Mouse (Mus musculus): ENCODE measurements at regions not wholly inside any gene's neighbourhood (a gene's known extent, or its start where the extent isn't known, plus 50 kb on each side); places are given as distances from the start of the nearest gene placed in this dataset.

DNA sequence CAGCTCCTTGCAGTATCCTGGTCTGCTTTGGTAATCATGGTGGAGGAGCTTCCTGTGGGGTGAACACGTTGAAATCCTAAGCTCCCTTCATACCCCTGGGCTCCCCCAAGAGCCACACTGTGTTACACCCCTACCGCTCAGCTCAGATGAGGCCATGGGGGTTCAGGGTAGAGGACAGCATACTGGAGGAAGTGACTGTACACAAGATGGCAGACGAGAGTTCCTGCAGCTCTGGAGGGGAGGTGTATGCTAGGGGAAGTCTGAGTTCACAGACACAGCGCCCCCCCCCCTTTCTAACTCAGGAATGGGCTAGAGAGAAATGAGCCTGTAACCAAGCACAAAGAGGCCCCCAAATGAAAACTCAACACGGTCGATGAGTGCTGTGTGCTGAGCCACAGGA lies 231.9 kb downstream of the Foxo1 start:
- H3K4me2 ChIP-seq (replicated peaks), result no peak overlapping the region
- H3K36me3 ChIP-seq, result no peaks in the 10 kb centered on the region
- WGBS, result 81% methylated on average over 6 of the region's 6 CpGs
- H3K27ac ChIP-seq, result no peak overlapping the region
- H3K9me3 ChIP-seq, result no peaks in the 10 kb centered on the region
- no peak overlapping the region for H3K9ac ChIP-seq
- H3K4me3 ChIP-seq, result no peak overlapping the region
- H3K4me1 ChIP-seq, result 0 out of 2 replicates have a peak, but pooled peaks cover 3% of the 10 kb centered on the region
- no peak for ATAC-seq (ENCODE audit: low FRiP score, low read depth)
- 0 out of 2 replicates have a peak, but pooled peaks cover 3% of the 10 kb centered on the region for H3K27me3 ChIP-seq

DNA sequence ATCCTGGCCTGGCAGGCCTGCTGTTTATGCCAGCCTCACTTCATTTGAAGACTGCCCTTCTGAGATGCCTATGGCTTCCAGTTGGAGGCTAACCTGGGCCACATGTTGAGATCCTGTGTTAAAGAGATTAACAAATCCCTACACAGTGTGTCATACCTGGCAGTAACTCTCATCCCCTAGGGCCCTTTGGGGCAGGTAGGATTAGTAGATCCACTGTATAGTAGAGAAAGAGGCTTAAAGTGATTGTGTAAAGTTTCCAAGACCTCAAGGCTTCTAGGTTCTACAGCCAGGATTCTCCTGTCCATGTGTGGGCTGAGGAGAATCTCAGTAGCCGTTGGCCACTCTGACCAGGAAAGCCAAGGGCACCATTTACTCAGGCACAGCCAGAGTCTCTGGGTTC lies 231.4 kb downstream of the Foxo1 start:
- no peaks in the 10 kb centered on the region for H3K36me3 ChIP-seq
- H3K4me3 ChIP-seq, result no peak overlapping the region
- ATAC-seq (ENCODE audit: low FRiP score, low read depth), result no peak
- H3K27ac ChIP-seq, result no peak overlapping the region
- H3K4me2 ChIP-seq (replicated peaks), result no peak overlapping the region
- no peaks in the 10 kb centered on the region for H3K9me3 ChIP-seq
- no peak overlapping the region for H3K9ac ChIP-seq
- 0 out of 2 replicates have a peak, but pooled peaks cover 3% of the 10 kb centered on the region for H3K4me1 ChIP-seq
- WGBS, result 91% methylated on average over 1 of the region's 1 CpGs
- H3K27me3 ChIP-seq, result 0 out of 2 replicates have a peak, but pooled peaks cover 3% of the 10 kb centered on the region

DNA sequence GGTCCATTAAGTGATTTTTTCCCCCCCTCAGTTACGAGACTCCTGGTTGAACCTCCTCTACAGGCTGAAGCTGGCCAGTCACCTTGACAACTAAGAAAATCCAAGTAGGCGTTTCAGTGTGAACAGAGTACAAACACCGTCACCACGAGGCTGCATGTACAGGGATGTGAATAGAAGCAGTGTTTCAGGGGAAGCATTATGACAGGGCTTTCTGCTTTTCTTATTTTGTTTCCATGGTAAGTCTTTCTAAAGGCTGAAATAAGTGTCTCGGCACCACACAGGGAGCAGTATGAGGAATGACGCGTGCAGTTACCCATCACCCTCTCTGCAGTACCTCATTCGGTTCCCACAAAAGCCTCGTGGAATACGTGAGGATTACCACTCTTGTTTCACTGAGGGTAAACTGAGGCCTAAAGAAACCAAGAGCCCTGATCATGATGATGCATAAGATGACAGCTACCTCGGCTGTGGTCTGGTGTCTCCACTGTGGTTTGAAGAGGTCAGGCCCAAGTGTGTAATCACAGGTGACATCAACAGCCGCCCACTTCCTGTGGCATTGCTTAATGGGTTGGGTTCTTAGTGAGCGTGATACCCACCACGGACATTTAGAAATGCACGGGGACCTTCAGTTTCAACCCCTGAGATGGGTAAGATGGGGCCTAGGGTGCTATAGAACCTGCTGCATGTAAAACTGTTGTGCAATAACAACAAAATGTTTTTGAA lies 230.5 kb downstream of the Foxo1 start:
- no peaks in the 10 kb centered on the region for H3K36me3 ChIP-seq
- H3K9me3 ChIP-seq, result no peaks in the 10 kb centered on the region
- 86% methylated on average over 15 of the region's 15 CpGs for WGBS
- no peak overlapping the region for H3K4me2 ChIP-seq (replicated peaks)
- H3K4me3 ChIP-seq, result no peak overlapping the region
- ATAC-seq (ENCODE audit: low FRiP score, low read depth), result no peak
- H3K9ac ChIP-seq, result no peak overlapping the region
- 0 out of 2 replicates have a peak, but pooled peaks cover 3% of the 10 kb centered on the region for H3K4me1 ChIP-seq
- 0 out of 2 replicates have a peak, but pooled peaks cover 3% of the 10 kb centered on the region for H3K27me3 ChIP-seq
- no peak overlapping the region for H3K27ac ChIP-seq

DNA sequence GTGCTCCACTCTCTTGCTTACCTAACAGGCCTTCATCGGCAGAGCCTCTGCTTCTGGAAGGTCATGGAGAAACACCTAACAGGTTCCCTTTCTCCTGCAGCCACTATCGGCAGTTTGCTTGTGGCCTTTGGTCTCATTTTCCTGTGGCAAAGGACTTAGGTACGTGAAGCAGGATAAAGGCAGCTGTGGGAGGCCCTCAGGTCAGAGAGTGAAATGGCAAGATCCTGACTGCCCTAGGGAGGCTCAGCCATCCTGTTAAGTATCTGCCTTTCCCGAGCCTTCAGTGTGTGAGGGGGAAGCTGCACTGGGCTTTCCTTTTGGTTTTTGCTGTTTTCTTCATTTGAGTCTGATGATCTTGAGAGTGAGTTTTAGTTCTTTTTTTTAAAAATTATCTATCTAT lies 228.8 kb downstream of the Foxo1 start:
- no peak for ATAC-seq (ENCODE audit: low FRiP score, low read depth)
- WGBS, result 79% methylated on average over 4 of the region's 4 CpGs

DNA sequence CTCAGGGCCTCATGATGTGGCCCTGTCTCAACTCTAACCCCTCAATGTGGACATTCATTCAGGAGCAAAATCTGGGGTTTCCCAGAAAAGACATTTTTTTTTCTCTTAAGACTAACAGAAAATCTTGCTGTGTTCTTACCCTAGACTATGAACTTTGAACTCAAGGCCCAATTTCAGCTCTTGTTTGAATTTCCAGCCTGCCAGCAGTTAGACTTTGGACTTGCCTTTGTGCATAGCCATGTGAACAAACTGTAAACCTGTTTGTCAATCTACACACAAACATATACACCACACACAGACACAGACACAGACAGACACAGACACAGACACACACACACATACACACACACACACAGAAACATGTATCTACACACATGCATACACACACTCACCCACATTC lies 227.3 kb downstream of the Foxo1 start:
- ATAC-seq (ENCODE audit: low FRiP score, low read depth), result no peak
- H3K4me2 ChIP-seq (replicated peaks), result no peak overlapping the region
- no peaks in the 10 kb centered on the region for H3K27me3 ChIP-seq
- no peak overlapping the region for H3K27ac ChIP-seq
- H3K9ac ChIP-seq, result no peak overlapping the region
- no peak overlapping the region for H3K4me3 ChIP-seq
- no peaks in the 10 kb centered on the region for H3K36me3 ChIP-seq
- H3K9me3 ChIP-seq, result no peaks in the 10 kb centered on the region
- no peaks in the 10 kb centered on the region for H3K4me1 ChIP-seq

More for the DNA sequence above, 228.8 kb downstream of the Foxo1 start:
- Histone ChIP-seq H3K4me2 (replicated peaks) (no peak overlapping the region), H3K4me1 (no peaks in the 10 kb centered on the region), H3K9ac (no peak overlapping the region), H3K27ac (no peak overlapping the region), H3K36me3 (no peaks in the 10 kb centered on the region), H3K4me3 (no peak overlapping the region), H3K9me3 (no peaks in the 10 kb centered on the region), H3K27me3 (no peaks in the 10 kb centered on the region)

DNA sequence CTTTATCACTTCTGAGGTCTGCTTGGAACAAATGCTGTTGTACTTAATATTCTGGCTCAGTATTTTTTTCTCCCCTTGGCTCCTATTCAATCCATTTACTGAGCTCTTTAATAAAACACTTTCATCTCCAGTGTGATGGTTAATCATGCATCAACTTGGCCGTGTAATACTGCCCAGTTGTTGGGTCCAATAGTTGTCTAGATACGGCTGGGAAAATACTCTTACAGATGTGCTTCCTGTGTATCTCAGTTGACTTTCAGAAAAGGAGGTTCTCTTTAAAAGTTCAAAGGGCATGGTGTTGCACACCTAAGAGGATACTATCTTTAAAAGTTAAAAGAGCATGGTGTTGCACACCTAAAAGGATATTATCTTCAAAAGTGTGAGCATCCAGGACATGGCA lies 226.8 kb downstream of the Foxo1 start:
- 72% methylated on average over 2 of the region's 2 CpGs for WGBS
- H3K27me3 ChIP-seq, result no peaks in the 10 kb centered on the region
- no peak for ATAC-seq (ENCODE audit: low FRiP score, low read depth)
- H3K4me1 ChIP-seq, result no peaks in the 10 kb centered on the region
- H3K36me3 ChIP-seq, result no peaks in the 10 kb centered on the region
- H3K9me3 ChIP-seq, result no peaks in the 10 kb centered on the region
- H3K4me2 ChIP-seq (replicated peaks), result no peak overlapping the region
- H3K9ac ChIP-seq, result no peak overlapping the region
- no peak overlapping the region for H3K4me3 ChIP-seq
- no peak overlapping the region for H3K27ac ChIP-seq

DNA sequence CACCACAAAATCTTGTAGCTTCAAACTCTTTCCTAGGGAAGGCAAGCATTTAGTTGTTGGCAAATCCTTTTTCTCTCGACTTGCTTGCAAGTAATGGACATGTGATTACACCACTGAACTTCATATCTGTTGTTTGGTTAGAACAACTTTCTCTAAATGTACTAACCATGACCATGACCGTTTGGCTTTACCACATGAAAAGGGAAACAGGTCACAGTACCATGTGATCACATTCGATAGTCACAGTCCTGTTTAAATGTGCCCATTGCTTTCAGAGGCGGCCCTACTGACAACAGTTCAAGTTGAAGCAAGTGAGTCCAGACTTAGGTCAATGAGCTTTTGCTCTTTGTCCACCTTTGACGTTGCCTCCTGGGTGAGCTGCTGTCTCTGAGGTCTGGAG lies 211.1 kb downstream of the Foxo1 start:
- Histone ChIP-seq H3K9ac (no peak overlapping the region), H3K27ac (no peak overlapping the region), H3K4me1 (no peaks in the 10 kb centered on the region), H3K27me3 (no peaks in the 10 kb centered on the region), H3K4me2 (replicated peaks) (no peak overlapping the region), H3K36me3 (no peaks in the 10 kb centered on the region), H3K4me3 (no peak overlapping the region), H3K9me3 (no peaks in the 10 kb centered on the region)
- ATAC-seq (ENCODE audit: low FRiP score, low read depth), result no peak
- 84% methylated on average over 5 of the region's 5 CpGs for WGBS

DNA sequence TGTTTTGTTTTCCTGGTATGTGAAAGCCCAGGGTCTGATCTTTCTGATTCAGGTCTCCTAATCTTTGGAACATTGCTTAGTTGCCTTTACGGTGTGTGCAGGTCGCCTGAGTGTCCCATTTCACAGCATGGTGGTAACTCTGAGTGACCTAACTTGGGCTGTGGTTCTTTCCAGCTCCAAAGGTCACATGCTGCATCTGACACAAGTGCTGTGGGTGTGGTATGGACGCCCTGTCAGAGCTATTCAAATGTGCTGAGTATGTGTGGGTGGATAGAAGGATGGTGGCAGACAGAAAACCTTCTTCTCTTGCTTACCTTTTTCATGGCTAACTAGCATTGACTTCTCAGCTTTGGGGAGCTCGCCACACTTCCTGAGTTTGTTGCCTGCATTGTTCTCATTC lies 201.8 kb downstream of the Foxo1 start:
- no peaks in the 10 kb centered on the region for H3K36me3 ChIP-seq
- H3K9me3 ChIP-seq, result peaks cover 15% of the 10 kb centered on the region
- H3K4me2 ChIP-seq (replicated peaks), result no peak overlapping the region
- no peaks in the 10 kb centered on the region for H3K27me3 ChIP-seq
- WGBS, result 85% methylated on average over 4 of the region's 4 CpGs
- ATAC-seq (ENCODE audit: low FRiP score, low read depth), result no peak
- H3K4me3 ChIP-seq, result no peak overlapping the region
- no peak overlapping the region for H3K9ac ChIP-seq
- peaks cover 7% of the 10 kb centered on the region; the same call in 1 of the 2 replicates for H3K4me1 ChIP-seq
- H3K27ac ChIP-seq, result no peak overlapping the region

DNA sequence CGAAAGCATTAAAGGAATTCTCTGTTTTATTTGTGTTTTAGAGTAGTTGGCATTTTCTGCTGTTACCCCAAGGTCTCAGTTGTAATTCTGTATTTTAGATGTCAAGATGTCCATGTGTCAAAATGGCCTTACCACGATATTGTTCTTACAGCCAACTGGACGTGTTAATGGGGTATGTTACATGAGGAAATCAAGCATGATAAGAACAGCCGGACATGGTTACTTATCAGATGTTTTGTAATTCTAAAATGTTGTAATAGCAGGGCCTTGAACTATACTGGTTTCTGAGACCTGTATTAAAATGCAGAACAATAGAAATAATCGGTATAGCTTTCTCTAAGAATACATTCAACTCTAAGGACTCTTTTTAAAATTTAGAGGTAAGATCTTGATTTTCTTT lies 201.3 kb downstream of the Foxo1 start:
- no peak overlapping the region for H3K4me2 ChIP-seq (replicated peaks)
- no peak overlapping the region for H3K27ac ChIP-seq
- H3K36me3 ChIP-seq, result no peaks in the 10 kb centered on the region
- WGBS, result 92% methylated on average over 5 of the region's 5 CpGs
- H3K9me3 ChIP-seq, result peaks cover 15% of the 10 kb centered on the region
- H3K4me1 ChIP-seq, result peaks cover 7% of the 10 kb centered on the region; the same call in 1 of the 2 replicates
- no peak overlapping the region for H3K9ac ChIP-seq
- no peak for ATAC-seq (ENCODE audit: low FRiP score, low read depth)
- H3K4me3 ChIP-seq, result no peak overlapping the region
- no peaks in the 10 kb centered on the region for H3K27me3 ChIP-seq

DNA sequence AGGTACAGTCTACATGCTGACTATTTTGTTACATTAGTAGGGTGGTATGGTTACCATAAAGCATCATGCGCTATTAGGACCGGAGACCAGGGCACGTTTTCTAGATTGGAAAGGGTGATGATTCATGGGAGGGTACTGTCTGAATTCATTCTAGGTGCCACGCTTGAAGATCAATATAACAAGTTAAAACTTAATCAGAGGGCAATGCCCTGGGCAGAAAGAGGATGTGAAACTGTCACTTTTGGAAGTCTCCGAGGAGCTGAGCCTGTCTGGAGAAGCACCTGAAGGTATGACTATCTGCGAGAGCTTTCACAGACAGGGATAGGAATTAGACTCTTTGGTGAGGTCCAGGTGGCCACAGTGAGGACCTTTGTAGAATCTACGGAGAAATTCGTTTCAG lies 200.2 kb downstream of the Foxo1 start:
- H3K9ac ChIP-seq, result no peak overlapping the region
- H3K27me3 ChIP-seq, result no peaks in the 10 kb centered on the region
- H3K36me3 ChIP-seq, result no peaks in the 10 kb centered on the region
- peaks cover 7% of the 10 kb centered on the region; the same call in 1 of the 2 replicates for H3K4me1 ChIP-seq
- peaks cover 15% of the 10 kb centered on the region for H3K9me3 ChIP-seq
- no peak overlapping the region for H3K4me2 ChIP-seq (replicated peaks)
- 94% methylated on average over 8 of the region's 8 CpGs for WGBS
- H3K4me3 ChIP-seq, result no peak overlapping the region
- no peak for ATAC-seq (ENCODE audit: low FRiP score, low read depth)
- H3K27ac ChIP-seq, result no peak overlapping the region

DNA sequence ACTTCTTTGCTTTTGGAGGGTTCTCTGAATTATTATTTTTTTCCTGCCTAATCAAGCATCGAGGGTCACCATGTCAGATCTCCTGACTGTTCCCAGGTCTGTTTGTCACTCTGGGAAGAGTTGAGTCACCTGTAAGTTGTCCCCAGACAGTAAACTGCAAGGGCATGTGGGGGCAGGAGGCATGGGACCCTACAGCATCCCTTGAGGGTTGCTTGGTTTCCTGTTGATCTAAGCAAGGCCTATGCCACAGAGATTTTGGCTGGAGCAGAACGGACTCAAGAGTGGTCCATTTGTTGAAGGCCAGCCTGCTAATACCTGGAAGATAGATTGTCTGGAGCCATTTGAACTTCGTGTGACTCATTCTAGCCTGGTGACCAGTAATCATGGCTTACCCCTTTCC lies 199.7 kb downstream of the Foxo1 start:
- no peak overlapping the region for H3K27ac ChIP-seq
- H3K4me3 ChIP-seq, result no peak overlapping the region
- no peak for ATAC-seq (ENCODE audit: low FRiP score, low read depth)
- no peaks in the 10 kb centered on the region for H3K36me3 ChIP-seq
- H3K27me3 ChIP-seq, result no peaks in the 10 kb centered on the region
- WGBS, result 79% methylated on average over 3 of the region's 3 CpGs
- peaks cover 7% of the 10 kb centered on the region; the same call in 1 of the 2 replicates for H3K4me1 ChIP-seq
- H3K4me2 ChIP-seq (replicated peaks), result no peak overlapping the region
- H3K9me3 ChIP-seq, result peaks cover 15% of the 10 kb centered on the region
- no peak overlapping the region for H3K9ac ChIP-seq

DNA sequence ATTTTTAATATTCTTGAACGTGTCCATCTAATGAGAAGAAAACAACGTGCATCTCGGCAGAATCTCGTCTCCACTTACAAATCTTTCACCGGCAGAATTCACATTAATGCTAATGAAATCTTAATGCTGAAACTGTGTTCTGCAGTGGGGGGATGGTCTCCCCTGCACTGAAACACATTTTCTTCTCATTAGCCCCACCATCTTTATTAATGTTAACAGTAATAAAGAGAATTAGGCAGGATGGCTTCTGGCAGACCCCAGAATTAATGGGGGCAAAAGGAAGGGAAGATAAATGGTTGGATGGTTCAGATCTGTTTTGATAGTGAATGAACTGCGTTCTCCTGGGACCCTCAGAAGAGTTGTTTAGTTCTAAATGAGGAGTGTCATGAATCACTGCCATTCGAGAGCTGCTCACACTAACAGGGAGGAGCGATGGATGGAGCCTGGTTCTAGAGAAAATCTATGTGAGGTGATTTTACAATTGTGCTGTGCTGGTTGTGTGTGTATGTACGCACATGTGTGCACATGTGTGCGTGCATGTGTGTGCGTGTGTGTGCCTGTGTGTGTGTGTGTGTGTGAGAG lies 198.9 kb downstream of the Foxo1 start:
- no peak overlapping the region for H3K9ac ChIP-seq
- peaks cover 15% of the 10 kb centered on the region for H3K9me3 ChIP-seq
- no peak for ATAC-seq (ENCODE audit: low FRiP score, low read depth)
- no peak overlapping the region for H3K4me2 ChIP-seq (replicated peaks)
- no peak overlapping the region for H3K4me3 ChIP-seq
- H3K27me3 ChIP-seq, result no peaks in the 10 kb centered on the region
- H3K27ac ChIP-seq, result no peak overlapping the region
- no peaks in the 10 kb centered on the region for H3K36me3 ChIP-seq
- peaks cover 7% of the 10 kb centered on the region; the same call in 1 of the 2 replicates for H3K4me1 ChIP-seq
- WGBS, result 56% methylated on average over 11 of the region's 11 CpGs

DNA sequence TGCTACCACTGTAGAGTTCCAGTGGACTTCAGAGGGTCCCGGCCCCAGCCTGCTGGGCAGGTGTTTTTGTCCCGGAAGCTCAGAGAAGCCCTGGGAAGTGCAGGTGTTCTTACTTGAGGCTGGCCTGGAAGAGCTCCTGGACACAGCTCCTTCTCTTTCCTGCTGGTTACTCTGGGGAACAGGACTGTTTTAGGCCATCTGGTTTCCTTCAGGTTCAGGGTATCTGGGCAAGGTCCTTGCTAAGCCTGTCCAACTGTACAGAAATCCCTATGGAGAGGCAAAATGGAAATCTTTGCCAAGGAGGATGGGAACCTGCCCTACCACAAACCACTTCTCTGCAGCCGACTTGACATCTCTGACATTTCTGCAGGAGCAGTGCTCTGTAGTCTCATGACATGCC lies 198.4 kb downstream of the Foxo1 start:
- Histone ChIP-seq H3K4me1 (peaks cover 7% of the 10 kb centered on the region; the same call in 1 of the 2 replicates), H3K27me3 (no peaks in the 10 kb centered on the region), H3K9me3 (peaks cover 12% of the 10 kb centered on the region), H3K4me3 (no peak overlapping the region), H3K27ac (no peak overlapping the region), H3K4me2 (replicated peaks) (no peak overlapping the region), H3K36me3 (no peaks in the 10 kb centered on the region), H3K9ac (no peak overlapping the region)
- ATAC-seq (ENCODE audit: low FRiP score, low read depth), result no peak
- 49% methylated on average over 3 of the region's 3 CpGs for WGBS

Measured in limb, embryonic 13.5 days (tissue).